Mouse (Mus musculus): ENCODE data around the gene Gpt2. TPM values are rescaled to one million over a fixed set of nuclear protein-coding genes. Genes with fewer than 3 reads are reported as not detected.

The Gpt2 gene
- 13.6 and 13.9 TPM in 2 replicates for polyA plus RNA-seq (2014; fragmentation: Nextera tagmentation; extraction: Ambion mirVana)

DNA sequence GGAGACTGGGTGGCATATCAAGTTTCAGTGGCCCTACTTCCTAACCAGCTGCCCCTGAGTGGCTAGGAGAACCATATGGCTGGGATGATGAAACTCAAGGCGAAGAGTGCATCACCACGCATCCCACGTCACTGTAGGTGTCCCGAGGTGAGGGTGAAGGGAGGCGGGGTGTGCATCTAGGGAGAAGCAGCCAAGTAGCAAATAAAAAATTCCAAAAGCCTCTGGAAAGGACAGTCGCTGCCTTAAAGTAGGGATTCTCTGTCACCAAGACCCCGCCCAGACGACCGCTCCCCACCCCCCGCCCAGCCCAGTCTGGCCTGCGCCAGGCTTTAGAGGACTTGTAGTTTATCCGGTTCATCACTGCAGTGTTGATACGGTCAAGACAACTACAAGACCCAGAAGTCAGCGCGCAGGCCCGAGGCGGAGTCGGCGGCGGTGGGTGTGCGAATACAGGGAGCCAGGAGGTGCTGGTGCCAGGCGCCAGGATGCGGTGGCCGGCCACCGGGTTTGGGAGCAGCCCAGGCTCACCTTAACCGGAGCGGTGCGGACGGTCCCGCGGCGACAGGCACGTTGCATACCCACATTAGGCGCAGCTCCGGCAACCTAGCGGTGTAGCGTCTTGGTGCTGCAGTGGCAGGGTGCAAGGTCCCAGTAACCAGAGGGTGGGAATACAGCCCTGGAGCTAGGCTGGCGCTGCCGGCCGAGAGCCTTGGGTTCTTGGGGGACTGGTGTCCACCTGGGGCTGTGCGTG is at the start of gene Gpt2:
Gpt2 (plus strand) TSS at position 452 of the 751 bp plus-strand sequence.
- Histone ChIP-seq H3K27ac (ENCODE audit: low read depth, low read length) (no peak within 1 kb of the TSS), H3K27me3 (ENCODE audit: control insufficient read depth, insufficient read depth, low read length) (no peaks in the 10 kb centered on the region), H3K36me3 (ENCODE audit: control insufficient read depth, insufficient read depth, low read length) (no peaks in the 10 kb centered on the region), H3K4me3 (ENCODE audit: low read depth, low read length) (peak within 1 kb of the TSS; percentile 78), H3K9ac (ENCODE audit: low read depth, low read length) (peak within 1 kb of the TSS; percentile 75), H3K4me1 (ENCODE audit: control insufficient read depth, insufficient read depth, low read length) (no peaks in the 10 kb centered on the region), H3K4me2 (peak within 1 kb of the TSS; percentile 100), H3K9me3 (replicated peaks; ENCODE audit: control insufficient read depth, low read length) (no peaks in the 10 kb centered on the region)
- under 1% methylated on average over 41 of the region's 41 CpGs for WGBS (ENCODE audit: insufficient replicate concordance)
- peak; percentile 93 for ATAC-seq (replicated peaks; ENCODE audit: insufficient number of reproducible peaks, low FRiP score, low TSS enrichment)

DNA sequence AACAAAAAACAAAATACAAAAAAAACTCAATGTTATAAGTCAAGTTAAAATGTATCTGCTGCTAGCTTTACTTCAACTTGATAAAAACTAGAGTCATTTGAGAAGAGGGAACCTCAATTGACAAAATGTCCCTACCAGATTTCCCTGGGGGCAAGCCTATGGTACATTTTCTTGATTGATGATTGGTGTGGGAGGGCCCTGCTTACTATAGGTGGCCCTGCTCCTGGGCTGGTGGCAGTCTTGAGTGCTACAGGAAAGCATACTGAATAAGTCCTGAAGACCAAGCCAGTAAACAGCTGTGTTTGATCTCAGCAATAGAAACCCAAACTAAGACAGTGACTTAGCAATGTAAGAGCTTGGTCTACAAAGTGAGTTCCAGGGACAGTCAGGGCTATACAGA is 48.3 kb upstream of the Gpt2 start:
- ATAC-seq (replicated peaks; ENCODE audit: insufficient number of reproducible peaks, low FRiP score, low TSS enrichment), result no peak
- H3K4me1 ChIP-seq (ENCODE audit: control insufficient read depth, insufficient read depth, low read length), result no peaks in the 10 kb centered on the region

DNA sequence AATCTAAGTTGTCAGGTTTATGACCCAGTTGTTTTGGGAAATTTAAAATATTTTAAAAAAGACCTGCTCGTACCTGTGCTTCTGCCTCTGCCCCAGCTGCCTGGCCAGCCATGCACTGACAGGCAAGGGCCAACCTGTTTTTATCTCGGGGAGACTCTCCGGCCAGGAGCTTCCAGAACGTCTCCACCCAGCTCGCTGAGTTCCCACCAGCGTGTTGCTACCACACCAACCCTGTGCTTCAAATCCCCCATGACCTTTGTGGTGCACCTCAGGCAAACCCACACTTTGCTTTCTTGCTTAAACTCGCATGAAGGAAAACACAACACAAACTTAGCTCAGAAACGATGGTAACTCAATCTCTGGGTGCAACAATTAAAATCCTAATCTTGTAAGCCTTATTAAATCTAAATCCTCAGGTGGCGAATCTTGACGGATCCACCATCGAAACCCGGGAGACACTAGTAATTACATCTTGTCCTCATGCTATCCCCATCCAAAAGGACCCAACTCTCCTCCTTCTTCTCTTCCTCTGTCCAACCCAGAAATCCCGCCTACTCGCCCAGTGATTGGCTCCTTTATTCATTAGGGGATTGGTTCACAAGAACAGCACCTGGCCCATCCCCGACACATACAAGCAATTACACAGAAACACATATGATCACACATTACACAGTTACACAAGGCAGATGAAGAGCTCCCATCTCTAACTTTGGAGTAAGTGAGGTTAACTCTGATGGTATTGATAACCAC is 46.3 kb upstream of the Gpt2 start:
- WGBS (ENCODE audit: insufficient replicate concordance), result 71% methylated on average over 15 of the region's 15 CpGs
- H3K4me1 ChIP-seq (ENCODE audit: control insufficient read depth, insufficient read depth, low read length), result no peaks in the 10 kb centered on the region
- no peaks in the 10 kb centered on the region for H3K36me3 ChIP-seq (ENCODE audit: control insufficient read depth, insufficient read depth, low read length)
- H3K27me3 ChIP-seq (ENCODE audit: control insufficient read depth, insufficient read depth, low read length), result no peaks in the 10 kb centered on the region
- no peak overlapping the region for H3K4me3 ChIP-seq (ENCODE audit: low read depth, low read length)
- H3K9ac ChIP-seq (ENCODE audit: low read depth, low read length), result no peak overlapping the region
- H3K9me3 ChIP-seq (replicated peaks; ENCODE audit: control insufficient read depth, low read length), result no peaks in the 10 kb centered on the region
- no peak for ATAC-seq (replicated peaks; ENCODE audit: insufficient number of reproducible peaks, low FRiP score, low TSS enrichment)
- no peak overlapping the region for H3K4me2 ChIP-seq
- H3K27ac ChIP-seq (ENCODE audit: low read depth, low read length), result no peak overlapping the region

More for the DNA sequence above, 48.3 kb upstream of the Gpt2 start:
- Histone ChIP-seq H3K27me3 (ENCODE audit: control insufficient read depth, insufficient read depth, low read length) (no peaks in the 10 kb centered on the region), H3K27ac (ENCODE audit: low read depth, low read length) (no peak overlapping the region), H3K9ac (ENCODE audit: low read depth, low read length) (no peak overlapping the region), H3K4me2 (no peak overlapping the region), H3K9me3 (replicated peaks; ENCODE audit: control insufficient read depth, low read length) (no peaks in the 10 kb centered on the region), H3K4me3 (ENCODE audit: low read depth, low read length) (no peak overlapping the region), H3K36me3 (ENCODE audit: control insufficient read depth, insufficient read depth, low read length) (no peaks in the 10 kb centered on the region)

DNA sequence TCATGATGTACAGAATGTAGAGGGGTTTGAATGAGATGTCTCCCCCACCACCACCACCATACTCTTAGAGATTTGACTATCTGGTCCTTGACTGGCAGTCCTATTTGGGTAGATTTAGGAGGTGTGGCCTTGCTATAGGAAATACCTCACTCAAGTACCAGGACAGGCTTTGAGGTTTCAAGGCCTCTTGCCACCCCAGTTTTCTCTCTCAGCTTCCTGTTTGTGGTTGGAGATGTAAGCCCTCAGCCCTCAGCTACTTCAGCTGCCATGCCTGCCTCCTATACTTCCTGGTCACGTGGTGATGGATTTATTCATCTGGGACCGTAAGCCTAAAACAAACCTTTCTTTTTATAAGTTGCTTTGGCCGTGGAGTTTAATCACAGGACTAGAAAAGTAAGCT is 42.0 kb upstream of the Gpt2 start:
- no peaks in the 10 kb centered on the region for H3K9me3 ChIP-seq (replicated peaks; ENCODE audit: control insufficient read depth, low read length)
- no peak overlapping the region for H3K4me3 ChIP-seq (ENCODE audit: low read depth, low read length)
- no peak for ATAC-seq (replicated peaks; ENCODE audit: insufficient number of reproducible peaks, low FRiP score, low TSS enrichment)
- H3K9ac ChIP-seq (ENCODE audit: low read depth, low read length), result no peak overlapping the region
- WGBS (ENCODE audit: insufficient replicate concordance), result 81% methylated on average over 3 of the region's 3 CpGs
- no peak overlapping the region for H3K4me2 ChIP-seq
- H3K4me1 ChIP-seq (ENCODE audit: control insufficient read depth, insufficient read depth, low read length), result peaks cover 4% of the 10 kb centered on the region; the same call in 1 of the 2 replicates
- H3K27me3 ChIP-seq (ENCODE audit: control insufficient read depth, insufficient read depth, low read length), result no peaks in the 10 kb centered on the region
- no peak overlapping the region for H3K27ac ChIP-seq (ENCODE audit: low read depth, low read length)
- H3K36me3 ChIP-seq (ENCODE audit: control insufficient read depth, insufficient read depth, low read length), result no peaks in the 10 kb centered on the region

DNA sequence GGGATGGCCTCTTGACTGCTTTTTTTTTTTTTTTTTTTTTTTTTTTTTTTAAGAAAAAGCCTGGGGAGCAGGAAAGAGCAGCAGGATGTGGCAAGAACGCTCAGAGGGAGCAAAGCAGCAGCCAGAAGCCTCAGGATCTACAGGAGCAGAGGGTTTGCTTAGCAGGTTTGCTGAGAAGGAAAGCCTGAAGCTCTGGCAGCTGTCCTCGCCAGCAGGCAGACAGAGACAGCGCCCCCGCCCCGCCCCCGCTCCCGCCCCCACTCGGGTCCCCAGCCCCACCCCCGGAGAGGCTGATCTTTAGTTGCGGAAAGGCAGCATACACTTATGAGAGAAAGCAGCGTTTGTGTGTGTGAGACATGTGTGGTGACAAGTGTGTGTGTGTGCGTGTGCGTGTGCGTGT is 40.0 kb upstream of the Gpt2 start:
- Histone ChIP-seq H3K4me2 (peak overlapping the region; percentile 47), H3K36me3 (ENCODE audit: control insufficient read depth, insufficient read depth, low read length) (no peaks in the 10 kb centered on the region), H3K4me3 (ENCODE audit: low read depth, low read length) (no peak overlapping the region), H3K27me3 (ENCODE audit: control insufficient read depth, insufficient read depth, low read length) (no peaks in the 10 kb centered on the region), H3K9ac (ENCODE audit: low read depth, low read length) (no peak overlapping the region), H3K4me1 (ENCODE audit: control insufficient read depth, insufficient read depth, low read length) (peaks cover 4% of the 10 kb centered on the region; the same call in 1 of the 2 replicates), H3K27ac (ENCODE audit: low read depth, low read length) (no peak overlapping the region), H3K9me3 (replicated peaks; ENCODE audit: control insufficient read depth, low read length) (no peaks in the 10 kb centered on the region)
- WGBS (ENCODE audit: insufficient replicate concordance), result 18% methylated on average over 14 of the region's 14 CpGs
- no peak for ATAC-seq (replicated peaks; ENCODE audit: insufficient number of reproducible peaks, low FRiP score, low TSS enrichment)

DNA sequence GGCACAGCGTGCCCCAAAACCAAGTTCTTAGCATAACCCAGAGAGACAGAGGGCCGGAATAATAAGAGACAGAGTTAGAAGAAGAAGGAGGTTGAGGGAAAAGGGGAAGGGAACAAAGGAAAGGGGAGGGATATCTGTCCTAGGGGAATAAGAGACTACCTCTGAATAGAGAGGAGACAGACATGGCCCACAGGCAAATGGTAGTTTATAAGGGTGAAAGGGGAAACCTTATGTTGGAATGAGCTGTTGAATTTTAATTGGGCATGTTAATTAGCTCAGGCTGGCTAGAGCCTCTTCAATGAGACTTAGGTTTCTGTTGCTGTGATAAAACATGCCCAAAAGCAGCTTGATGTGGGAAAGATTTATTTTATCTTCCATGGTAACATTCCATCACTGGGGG is 39.1 kb upstream of the Gpt2 start:
- Histone ChIP-seq H3K4me2 (no peak overlapping the region), H3K9ac (ENCODE audit: low read depth, low read length) (no peak overlapping the region), H3K4me3 (ENCODE audit: low read depth, low read length) (no peak overlapping the region), H3K9me3 (replicated peaks; ENCODE audit: control insufficient read depth, low read length) (no peaks in the 10 kb centered on the region), H3K27ac (ENCODE audit: low read depth, low read length) (no peak overlapping the region), H3K36me3 (ENCODE audit: control insufficient read depth, insufficient read depth, low read length) (no peaks in the 10 kb centered on the region), H3K27me3 (ENCODE audit: control insufficient read depth, insufficient read depth, low read length) (no peaks in the 10 kb centered on the region), H3K4me1 (ENCODE audit: control insufficient read depth, insufficient read depth, low read length) (peaks cover 4% of the 10 kb centered on the region; the same call in 1 of the 2 replicates)
- WGBS (ENCODE audit: insufficient replicate concordance), result 71% methylated on average over 2 of the region's 2 CpGs
- ATAC-seq (replicated peaks; ENCODE audit: insufficient number of reproducible peaks, low FRiP score, low TSS enrichment), result no peak

DNA sequence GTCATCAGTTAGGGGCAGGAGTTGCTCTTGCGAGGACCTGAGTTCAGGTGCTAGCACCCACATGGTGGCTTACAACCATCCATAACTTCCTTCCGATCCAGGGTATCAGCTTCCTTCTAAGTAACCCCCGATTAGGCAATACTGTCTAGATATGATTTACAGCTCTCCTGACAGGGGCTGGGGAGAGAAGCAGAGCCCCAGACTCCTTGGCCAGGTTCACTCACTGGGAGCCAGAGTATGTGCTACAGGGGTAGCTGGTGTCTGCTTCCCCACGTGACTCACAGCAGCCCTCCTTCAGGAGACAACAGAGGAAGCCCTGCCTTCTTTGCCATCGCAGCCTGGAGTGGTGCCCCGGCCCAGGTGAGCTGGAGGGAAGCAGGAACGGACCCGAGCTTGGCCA is 37.6 kb upstream of the Gpt2 start:
- no peak overlapping the region for H3K4me2 ChIP-seq
- no peak overlapping the region for H3K9ac ChIP-seq (ENCODE audit: low read depth, low read length)
- no peak overlapping the region for H3K27ac ChIP-seq (ENCODE audit: low read depth, low read length)
- H3K4me3 ChIP-seq (ENCODE audit: low read depth, low read length), result no peak overlapping the region
- H3K9me3 ChIP-seq (replicated peaks; ENCODE audit: control insufficient read depth, low read length), result no peaks in the 10 kb centered on the region
- no peaks in the 10 kb centered on the region for H3K27me3 ChIP-seq (ENCODE audit: control insufficient read depth, insufficient read depth, low read length)
- no peak for ATAC-seq (replicated peaks; ENCODE audit: insufficient number of reproducible peaks, low FRiP score, low TSS enrichment)
- H3K4me1 ChIP-seq (ENCODE audit: control insufficient read depth, insufficient read depth, low read length), result peaks cover 4% of the 10 kb centered on the region; the same call in 1 of the 2 replicates
- 57% methylated on average over 8 of the region's 8 CpGs for WGBS (ENCODE audit: insufficient replicate concordance)
- no peaks in the 10 kb centered on the region for H3K36me3 ChIP-seq (ENCODE audit: control insufficient read depth, insufficient read depth, low read length)

DNA sequence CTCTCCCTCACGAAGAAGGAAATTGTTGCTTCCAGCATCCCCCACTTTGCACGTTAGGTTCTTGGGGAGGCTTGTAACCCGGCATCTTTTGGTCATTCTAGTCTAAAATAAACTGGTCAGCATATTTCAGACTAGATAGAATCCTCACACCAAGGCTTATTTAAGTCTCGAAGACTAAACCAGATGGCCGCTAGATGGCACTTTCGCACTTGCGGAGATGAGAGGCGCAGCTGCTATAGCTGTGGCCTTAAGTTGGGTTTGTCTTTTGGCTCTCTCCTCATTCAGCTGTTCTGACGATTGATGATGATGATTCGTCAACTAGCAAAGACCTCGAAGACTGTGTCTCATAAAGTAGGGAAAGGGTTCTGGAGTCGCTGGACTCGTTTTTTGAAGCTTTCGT is 35.8 kb upstream of the Gpt2 start:
- H3K4me2 ChIP-seq, result no peak overlapping the region
- no peak overlapping the region for H3K27ac ChIP-seq (ENCODE audit: low read depth, low read length)
- no peaks in the 10 kb centered on the region for H3K9me3 ChIP-seq (replicated peaks; ENCODE audit: control insufficient read depth, low read length)
- H3K4me1 ChIP-seq (ENCODE audit: control insufficient read depth, insufficient read depth, low read length), result peaks cover 4% of the 10 kb centered on the region; the same call in 1 of the 2 replicates
- no peaks in the 10 kb centered on the region for H3K36me3 ChIP-seq (ENCODE audit: control insufficient read depth, insufficient read depth, low read length)
- no peaks in the 10 kb centered on the region for H3K27me3 ChIP-seq (ENCODE audit: control insufficient read depth, insufficient read depth, low read length)
- ATAC-seq (replicated peaks; ENCODE audit: insufficient number of reproducible peaks, low FRiP score, low TSS enrichment), result no peak
- no peak overlapping the region for H3K4me3 ChIP-seq (ENCODE audit: low read depth, low read length)
- 11% methylated on average over 14 of the region's 14 CpGs for WGBS (ENCODE audit: insufficient replicate concordance)
- H3K9ac ChIP-seq (ENCODE audit: low read depth, low read length), result no peak overlapping the region

Measured in heart, embryonic 11.5 days (tissue).